Mouse (Mus musculus): ENCODE measurements at regions not wholly inside any gene's neighbourhood (a gene's known extent, or its start where the extent isn't known, plus 50 kb on each side); places are given as distances from the start of the nearest gene placed in this dataset.
A peak's percentile ranks its signal among the peaks of the same experiment; 100 is the strongest.

DNA sequence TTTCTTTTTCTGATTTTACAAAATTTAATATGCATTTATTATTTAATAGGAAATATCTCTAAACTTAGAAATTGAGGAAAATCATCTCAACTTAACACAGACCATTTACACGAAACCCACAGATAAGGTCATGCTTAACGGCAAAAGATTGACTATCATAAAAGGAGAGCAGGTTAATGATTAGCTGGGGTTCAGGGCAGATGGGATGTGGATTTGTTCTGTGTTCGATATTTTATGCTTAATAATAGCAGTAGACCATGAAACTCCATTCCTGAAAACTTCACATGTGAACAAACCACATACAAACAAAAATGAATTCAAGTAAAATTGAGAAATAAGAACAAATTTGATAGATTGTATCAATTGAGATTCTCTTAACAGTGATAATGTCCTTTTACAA lies 160.4 kb upstream of the Serp2 start:
- DNase-seq (ENCODE audit: extremely low read depth, low read depth): no peak

DNA sequence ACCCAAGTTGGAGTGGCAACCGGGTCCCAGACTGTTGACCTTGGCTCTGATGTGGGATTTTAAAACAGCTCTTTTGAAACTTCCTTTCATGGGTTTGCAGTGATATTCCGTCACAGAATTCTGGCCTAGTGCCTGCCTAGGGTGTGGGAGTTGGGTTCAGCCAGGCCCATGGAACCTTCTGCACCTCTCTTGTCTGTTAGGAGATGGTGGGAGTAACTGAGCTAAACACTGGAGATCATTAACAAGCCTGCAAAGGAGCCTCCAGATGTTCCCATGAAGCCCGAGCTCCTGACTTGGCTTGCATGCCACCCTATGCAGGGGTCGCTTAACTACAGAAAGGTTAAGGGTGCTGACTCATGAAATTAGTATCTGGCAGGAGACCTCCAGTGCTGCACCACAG lies 158.0 kb upstream of the Serp2 start:
- no peak for DNase-seq (ENCODE audit: extremely low read depth, low read depth)

DNA sequence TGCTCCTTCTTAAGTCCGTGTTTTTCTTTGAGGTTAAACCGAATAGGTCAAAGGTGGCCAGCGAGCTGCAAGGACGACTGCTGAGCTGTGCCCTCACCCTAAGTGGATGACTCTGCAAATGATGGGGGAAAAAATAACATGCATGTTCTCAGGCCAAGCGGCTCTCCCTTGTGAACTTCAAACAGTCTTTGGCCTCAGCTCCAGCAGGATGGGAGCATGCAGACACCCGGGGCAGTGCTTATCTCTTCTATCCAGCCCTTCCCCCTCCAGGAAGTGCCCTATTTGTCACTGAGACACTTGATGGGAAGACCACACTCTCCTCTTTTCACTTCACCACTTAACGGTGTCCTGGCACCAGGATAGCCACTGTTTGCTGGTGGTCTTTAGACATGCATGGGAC lies 157.3 kb upstream of the Serp2 start:
- DNase-seq (ENCODE audit: extremely low read depth, low read depth): no peak

DNA sequence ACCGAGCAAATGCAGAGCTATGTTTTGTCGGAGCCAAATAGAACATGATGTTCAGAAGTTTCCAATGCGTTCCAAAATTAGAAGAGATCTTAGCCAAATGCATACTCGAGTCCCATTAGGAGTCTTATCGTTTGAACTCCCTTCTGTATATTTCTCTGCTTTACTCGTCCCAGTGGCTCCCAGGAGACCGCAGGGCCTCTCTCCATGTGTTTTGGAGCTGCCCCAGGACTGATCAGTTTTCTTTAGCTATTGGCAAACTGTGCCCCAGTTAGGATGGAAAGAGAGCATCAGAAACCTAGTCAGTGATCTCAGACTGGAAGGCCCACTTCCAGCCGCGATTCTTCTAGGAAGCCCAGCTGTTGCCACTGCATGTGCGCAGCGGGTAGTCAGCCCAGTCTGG lies 152.0 kb upstream of the Serp2 start:
- no peak for DNase-seq (ENCODE audit: extremely low read depth, low read depth)

DNA sequence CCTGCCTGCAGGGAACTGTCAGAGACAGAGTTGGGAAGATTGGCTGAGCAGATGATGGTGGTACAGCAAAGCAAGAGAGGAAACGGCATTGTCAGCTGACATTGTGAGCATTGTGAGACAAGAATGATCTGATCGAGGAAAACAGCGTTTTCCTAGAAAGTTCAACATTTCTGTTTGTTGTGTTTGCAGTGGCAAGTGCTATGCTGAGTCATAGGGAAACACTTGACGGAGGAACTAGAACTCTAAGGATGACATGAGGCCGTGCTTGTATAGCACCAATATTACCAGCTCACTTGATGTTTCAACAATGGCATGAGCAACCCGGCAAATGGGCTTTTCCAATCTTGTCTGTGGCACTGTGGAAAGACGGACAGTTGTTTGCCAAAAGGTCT lies 146.7 kb upstream of the Serp2 start:
- no peak for DNase-seq (ENCODE audit: extremely low read depth, low read depth)

DNA sequence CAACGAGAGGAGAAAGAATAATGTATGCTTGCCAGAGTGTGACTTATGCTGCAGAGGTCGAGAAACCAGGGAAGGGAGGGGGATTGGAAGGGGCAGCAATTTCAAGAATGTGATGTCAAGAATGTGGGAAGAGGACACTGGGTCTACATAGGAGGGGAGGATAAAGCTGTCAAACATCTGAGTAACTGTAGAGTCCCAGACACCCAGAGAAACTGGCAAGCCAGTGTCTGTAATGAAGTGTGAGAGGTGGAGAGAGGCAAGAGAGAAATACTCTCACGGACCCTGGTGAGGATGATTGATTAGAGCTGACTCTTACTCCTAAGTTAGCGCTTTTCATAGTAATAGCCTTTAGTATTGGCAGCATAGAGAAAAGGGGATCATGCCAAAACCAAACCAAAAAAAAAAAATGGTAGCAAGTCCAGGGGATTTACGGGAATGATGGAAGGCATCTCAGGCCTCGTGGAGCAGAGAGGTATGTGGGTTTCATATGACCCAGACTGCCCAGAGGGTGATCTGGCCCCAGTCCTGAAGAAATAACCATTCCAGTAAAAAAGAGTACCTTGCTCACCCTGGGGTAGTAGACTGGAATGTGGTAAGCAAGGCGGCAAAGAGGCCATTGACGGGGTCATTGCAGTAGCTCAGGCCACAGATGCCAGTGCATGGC lies 146.2 kb upstream of the Serp2 start:
- no peak for DNase-seq (ENCODE audit: extremely low read depth, low read depth)

DNA sequence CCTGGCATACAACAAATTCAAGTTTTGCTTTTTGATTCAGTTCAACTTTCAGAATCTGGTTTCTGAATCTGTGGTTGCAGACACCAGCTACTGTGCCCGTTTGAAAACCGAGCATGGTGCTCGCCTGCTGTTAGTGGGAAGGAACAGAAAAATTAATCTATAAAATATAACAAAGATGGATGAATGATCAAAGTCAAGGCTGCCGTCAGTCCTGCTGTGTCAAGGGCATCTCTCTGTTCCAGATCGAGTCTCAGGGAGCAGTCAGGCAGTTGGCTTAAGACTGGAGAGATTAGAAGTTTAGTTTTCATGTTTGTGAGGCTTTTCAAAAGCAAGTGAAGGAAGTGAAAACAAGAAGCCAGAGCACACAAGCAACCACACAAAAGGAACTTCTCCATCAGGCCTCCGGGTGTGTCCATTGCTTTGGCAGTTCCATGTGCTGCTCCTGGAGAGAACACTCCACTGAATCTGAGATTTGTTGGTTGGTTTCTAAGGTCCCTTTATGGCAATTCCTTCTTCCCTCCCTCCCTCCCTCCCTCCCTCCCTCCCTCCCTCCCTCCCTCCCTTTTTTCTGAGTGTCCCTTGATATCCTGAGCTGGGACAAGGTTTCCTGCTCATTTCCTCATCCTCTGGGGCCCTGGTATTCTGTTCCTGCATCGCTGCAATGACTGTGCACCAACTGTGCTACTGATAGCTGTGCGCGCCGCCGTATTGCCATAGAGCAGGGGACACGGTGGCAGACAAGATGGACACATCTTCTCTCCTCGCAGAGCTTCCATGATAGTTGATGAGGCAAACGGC lies 145.4 kb upstream of the Serp2 start:
- no peak for DNase-seq (ENCODE audit: extremely low read depth, low read depth)

DNA sequence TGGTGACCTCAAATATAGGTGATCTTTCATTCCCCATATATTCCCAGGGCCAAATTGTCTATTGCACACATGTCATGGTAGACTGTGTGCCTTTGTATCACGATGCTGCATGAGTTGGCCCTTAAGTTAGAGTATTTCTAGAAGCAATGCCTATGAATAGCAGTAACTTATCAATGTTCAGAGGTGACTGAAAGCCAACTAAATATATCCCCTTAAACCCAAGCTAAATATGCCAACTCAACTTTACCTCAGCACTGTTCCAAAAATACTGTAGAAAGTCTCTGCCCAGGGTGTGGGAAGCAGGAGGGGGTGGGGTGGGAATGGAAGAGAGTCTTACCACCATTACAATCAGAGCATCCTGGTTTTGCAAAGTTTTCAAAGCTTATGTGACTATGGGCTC lies 144.6 kb upstream of the Serp2 start:
- no peak for DNase-seq (ENCODE audit: extremely low read depth, low read depth)

DNA sequence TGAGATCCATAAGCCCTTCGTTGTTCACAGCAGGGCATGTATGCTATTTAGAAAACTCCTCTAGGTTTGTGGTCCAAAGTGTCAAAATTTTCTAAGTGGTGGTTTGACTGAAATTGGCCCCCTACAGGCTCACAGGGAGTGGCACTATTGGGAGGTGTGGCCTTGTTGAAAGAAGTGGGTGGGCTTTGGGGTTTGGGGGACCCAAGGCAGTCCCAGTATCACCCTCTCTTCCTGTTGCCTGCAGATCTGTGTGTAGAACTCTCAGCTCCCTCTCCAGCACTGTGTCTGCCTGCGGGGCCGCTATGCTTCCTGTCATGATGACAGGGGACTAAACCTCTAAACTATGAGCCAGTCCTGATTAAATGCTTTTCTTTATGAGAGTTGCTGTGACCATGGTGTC lies 144.1 kb upstream of the Serp2 start:
- no peak for DNase-seq (ENCODE audit: extremely low read depth, low read depth)

DNA sequence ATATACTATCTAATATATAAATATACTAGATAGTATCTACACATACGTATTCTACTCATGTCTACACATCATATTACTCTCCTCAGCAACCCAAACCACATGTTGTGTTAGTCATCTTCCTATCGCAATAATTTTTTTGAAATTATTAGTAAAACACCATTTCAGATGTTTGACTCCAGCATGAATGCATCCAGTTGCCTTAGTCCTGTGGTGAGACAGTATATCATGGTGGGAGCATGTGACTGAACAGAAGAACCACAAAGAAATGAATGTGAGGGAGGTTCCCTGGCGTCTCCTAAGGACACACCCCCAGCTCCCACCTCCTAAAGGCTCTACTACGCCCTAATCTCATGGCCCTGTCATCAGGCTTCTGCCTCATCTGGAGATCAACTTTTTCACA lies 143.5 kb upstream of the Serp2 start:
- no peak for DNase-seq (ENCODE audit: extremely low read depth, low read depth)

DNA sequence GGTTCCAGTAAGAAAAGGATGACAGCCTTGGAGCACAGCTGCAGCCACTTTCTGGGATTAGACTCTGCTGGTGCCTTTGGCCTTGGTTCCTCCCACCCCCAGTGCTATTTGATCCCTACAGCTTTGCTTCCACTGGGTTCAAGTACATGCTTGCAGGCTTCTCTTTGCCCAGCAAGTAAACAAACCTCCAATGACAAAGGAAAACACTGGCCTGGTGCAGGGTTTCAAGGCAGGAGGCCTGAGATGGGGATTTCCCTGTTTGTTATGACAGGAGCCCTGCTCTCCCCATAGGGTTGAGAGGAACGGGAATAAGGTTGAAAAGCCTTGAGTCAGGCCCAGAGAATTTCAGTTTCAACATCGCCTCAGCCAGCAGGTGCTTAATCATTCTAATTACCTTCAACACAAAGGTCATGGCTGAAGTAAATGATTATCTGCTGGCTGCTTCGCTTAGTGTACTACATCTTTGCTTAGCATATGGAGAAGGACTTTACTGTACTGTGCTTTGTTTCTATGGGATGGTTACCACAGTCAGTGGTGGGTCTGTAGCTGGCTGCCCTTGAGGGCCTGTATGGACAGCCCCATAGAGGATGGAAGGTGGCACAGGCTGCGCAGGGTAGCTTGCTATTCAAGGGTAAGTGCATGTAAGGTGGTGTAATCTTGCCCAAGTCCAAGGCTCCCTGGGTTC lies 142.2 kb upstream of the Serp2 start:
- DNase-seq (ENCODE audit: extremely low read depth, low read depth): no peak

DNA sequence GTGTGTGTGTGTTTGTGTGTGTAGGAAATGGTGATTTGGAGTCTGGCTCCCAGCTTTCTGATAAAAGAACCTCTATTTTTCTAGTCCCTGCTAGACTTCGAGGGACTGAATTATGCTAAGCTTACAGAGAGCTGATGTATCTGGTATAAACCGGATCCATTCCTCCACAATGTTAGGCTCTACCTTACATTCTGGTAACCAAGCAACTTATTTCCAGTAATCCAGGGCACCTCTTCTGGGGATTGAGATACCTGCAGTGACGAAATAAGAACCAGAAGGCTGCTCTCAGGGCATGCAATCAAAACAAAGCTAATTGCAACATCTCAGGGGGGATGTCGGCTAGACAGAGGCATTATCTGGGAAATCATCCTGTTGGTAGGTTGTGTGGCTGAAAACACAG lies 140.0 kb upstream of the Serp2 start:
- DNase-seq (ENCODE audit: extremely low read depth, low read depth): no peak

DNA sequence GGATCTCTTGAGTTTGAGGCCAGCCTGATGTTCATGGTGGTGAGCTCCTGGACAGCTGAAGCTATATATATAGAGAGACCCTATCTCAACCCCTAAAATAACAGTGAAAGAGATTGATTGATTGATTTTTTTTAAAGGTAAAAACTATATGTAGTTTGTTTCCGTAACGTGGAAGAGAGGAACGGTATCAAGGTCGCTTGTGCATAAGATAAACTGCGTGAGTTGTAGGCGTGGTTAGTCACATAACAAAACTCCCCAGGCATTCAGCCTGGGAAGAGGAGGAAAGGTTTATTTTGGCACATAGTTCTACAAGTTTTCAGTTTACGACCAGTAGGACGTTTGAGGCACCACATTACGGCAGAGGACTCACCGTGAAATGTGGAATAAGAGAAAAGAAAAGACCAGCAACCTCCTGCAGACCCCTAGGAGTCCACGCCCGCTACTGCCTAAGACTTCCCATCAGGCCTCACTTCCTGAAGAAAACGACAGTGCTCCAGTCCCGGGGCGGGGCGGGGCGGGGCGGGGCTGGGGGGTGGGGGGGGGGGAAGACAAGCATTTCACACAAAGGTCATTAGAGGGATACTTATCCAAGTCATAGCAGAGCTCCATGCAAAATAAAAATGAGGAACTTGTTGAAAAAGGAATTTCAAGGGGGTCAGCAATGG lies 139.1 kb upstream of the Serp2 start:
- peak; percentile 75 for DNase-seq (ENCODE audit: extremely low read depth, low read depth)

DNA sequence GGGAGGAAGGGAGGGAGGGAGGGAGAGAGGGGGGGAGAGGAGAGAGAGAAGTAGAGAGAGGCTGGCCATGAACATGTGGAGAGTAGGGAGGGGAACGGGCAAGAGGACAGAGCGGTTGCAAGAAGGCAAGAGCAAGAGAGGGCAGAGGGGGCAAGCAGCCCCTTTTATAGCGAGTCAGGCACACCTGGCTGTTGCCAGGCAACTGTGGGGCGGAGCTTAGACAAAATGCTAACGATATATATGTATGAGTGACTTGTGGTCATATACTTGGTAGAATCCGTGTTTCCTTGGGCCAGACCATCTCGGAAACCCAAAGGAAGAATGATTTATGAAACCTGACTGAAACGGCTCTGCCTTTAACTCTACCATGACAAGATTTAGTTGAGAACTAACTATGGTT lies 138.2 kb upstream of the Serp2 start:
- DNase-seq (ENCODE audit: extremely low read depth, low read depth): no peak

DNA sequence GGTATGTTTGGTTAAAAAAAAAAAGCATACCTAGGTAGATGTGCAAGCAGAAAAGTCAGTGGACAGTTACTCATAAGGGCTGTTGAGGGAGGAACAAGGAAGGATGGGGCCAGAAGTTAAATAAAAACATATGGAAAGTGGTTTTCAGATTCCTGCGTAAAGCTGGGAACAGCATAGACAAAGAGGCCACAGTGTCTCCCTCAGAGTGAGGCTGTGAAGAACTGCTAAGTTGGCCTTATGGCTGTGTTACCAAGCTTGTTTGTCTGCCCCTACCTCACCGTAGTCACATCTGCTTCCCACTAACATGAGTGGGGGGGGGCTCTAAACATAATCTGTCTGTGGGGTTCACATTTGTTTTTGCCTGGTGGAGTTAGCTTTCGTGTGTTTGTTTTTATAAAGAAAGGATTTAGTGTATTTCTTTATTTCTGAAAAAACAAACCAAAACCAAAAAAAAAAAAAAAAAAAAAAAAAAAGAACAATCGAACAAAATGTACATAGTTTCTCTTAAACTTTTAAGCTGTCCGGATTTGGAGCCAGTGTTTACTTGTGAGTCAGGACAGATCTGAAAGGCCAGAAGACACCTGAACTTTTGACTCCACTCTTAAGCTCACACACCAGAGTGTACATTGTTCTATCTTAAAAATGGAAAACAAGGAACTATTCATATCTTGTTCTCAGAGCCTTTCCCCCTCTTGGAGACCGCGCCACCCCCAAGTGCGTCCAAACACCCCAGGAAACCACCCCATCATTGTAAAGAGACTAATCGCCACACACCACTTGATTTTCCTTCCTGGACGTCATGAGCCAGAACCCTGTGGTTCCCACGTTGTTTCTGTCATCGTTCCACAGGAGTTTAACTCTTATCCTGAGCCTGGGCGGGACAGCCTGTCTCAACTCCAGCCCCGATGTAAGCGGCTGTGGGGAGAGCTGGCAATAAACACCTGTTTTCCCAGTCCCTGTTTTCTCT lies 136.9 kb upstream of the Serp2 start:
- peak; percentile 95 for DNase-seq (ENCODE audit: extremely low read depth, low read depth)

DNA sequence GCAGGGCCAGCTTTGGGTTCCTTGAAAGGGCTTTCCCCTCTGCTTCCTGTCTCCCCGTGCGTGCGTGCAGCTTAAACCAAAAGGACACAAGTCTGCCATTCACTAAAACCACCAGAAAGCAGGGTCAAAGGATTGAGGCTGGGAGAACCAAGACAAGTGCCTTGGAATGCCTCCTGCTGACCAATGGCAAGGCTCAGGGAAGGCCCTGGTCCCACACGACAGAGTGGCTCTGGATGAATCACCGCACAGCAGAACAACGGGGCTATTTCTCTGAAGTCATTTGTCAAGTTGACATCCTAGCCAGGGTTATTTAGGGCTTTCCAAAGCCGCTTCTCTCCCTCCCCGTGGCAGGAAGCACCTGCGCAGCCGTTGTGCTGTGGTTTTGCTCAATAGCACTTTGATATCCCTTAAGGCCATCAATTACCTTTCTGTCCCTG lies 131.3 kb upstream of the Serp2 start:
- DNase-seq (ENCODE audit: extremely low read depth, low read depth): no peak

DNA sequence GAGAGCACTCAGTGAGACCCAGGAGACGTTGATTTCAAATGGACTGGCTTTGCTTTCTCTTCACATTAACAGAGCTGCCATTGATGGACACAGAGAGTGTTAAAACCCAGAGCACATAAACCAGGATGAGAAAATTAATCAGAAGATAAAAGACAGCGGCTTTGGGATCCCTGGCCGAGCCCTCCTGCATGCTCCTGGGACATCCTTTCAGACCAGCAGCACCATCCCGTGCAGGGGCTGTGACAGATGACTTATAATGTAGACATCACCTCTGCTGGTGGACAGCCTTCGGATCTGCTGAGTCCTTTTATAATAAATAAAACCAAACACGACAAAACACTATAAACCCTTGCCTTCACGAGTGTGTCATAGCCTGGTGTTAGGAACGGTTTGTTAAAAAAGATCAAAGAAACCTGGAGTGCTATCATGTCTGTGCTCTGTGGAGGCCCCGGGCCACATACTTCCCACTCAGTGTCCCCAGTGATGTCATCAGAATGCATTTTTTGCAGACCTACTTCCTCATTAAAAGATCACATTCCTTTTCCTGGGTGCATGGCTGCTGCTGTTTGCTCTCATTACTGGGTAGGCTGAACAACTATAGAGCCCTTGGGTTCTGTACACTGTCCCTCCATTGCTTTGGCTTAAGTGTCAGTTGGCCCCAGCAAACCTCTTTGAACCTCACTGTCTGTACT lies 130.2 kb upstream of the Serp2 start:
- peak; percentile 44 for DNase-seq (ENCODE audit: extremely low read depth, low read depth)

DNA sequence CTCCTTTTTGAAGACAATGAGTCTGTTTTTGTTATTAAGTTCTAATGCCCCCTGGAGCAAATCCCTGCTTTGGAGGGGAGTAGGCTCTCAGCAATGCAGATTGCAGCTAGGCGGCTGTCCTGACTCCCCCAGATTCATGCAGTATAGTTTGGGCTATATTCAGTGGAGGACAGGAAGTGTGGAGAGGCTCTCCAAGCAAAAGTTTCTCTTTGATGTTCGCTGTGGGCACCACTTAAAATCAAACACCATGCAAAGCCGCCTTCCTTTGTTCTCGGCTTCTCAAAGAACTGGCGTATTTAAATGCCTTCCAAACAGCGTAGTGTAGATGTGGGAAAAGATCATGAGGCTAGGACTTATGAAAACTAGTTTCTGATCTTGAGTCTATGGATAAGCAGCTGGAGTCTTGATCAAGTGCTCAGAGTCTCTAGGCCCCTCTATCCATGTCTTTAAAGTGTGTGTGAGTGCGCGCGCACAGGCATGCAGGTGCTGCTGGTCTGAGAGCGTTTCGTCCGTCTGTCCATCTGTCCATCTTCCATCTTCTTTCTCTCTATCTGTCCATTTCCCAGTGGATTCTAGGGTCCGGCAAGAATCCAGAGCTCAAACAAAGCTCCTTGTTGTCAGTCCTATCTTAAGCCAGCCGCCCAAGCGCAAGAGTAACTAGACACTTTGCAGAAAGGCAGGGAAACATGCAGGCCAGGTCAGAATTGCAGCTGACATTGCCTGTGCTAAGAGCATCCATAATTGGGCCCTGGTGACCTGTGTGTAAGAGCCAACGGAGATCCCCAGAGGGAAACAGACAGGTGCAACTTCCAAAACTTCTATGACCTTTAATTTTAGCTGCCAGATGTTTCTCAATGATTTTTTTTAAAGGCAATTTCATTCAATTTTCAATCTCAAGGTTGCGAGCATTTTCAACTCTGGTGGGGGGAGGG lies 129.4 kb upstream of the Serp2 start:
- no peak for DNase-seq (ENCODE audit: extremely low read depth, low read depth)

DNA sequence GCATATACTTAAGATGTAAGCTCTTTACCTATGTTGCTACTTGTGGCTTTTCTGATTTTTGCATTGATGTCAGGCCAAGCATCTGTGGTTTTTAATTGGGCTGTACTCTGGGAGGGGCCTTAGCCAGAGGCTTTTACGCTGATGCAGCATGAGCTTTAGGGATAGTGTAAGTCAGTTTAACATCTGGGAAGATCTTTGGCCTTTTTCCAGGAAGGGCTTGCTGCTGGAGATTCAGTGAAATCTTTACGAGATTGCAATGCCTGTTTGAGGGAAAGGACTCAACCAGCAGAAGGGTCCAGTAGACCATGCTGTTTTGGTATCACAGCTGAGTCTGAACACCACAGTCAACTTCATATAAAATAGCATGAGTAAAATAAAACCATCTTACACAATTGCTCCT lies 127.6 kb upstream of the Serp2 start:
- no peak for DNase-seq (ENCODE audit: extremely low read depth, low read depth)
